Mouse (Mus musculus) liver, adult 2 months (tissue): ENCODE measurements at regions not wholly inside any gene's neighbourhood (a gene's known extent, or its start where the extent isn't known, plus 50 kb on each side); places are given as distances from the start of the nearest gene placed in this dataset.

ENCODE experiments used
- CTCF ChIP-seq: fragments of 200-500 bp; IDR thresholded peaks from 2 replicates; pipeline ENCODE4 v1.5.1; 2011; ENCODE audit warnings: low read depth, low read length, control low read depth
- POLR2A ChIP-seq: fragments of 200-500 bp; IDR thresholded peaks from 2 replicates; pipeline ENCODE4 v1.6.1; 2011; ENCODE audit warnings: low read length, control low read depth; ENCODE audit not compliant: insufficient read depth; ENCODE audit errors: extremely low read depth

DNA sequence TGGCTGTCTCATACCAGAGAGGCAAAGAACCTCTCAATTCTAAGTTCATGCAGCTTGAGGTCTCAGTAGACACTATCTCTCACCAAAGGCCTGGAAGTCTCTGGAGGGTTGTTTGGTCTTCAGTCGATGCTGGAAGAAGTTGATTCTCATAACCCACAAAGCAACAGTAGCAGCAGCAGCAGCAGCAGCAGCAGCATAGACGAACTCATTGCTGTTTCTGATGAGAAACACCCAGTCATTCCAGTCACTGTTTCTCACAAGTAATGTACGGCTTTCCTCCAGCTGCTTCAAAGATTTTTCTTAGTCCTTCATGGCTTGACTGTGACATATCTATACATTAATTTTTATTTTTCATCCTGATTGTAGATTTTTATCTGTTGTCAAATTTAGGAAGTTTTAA is 298.1 kb upstream of the Hnrnpa3 start:
- no peak for TF ChIP-seq CTCF
- no peak for TF ChIP-seq POLR2A
